Mouse (Mus musculus) kidney, adult 2 months (tissue): ENCODE data around the gene Slc11a2.

Experiments used
- CTCF ChIP-seq: fragments of 200-500 bp; conservative IDR thresholded peaks from 2 replicates; pipeline ENCODE4 v1.5.1; 2011; ENCODE audit warnings: low read depth, mild to moderate bottlenecking, control low read depth, low read length, moderate library complexity, mixed read lengths; ENCODE audit not compliant: insufficient read depth, insufficient read length
- POLR2A ChIP-seq: fragments of 200-500 bp; IDR thresholded peaks from one replicate; pipeline ENCODE4 v1.6.1; 2011; ENCODE audit warnings: low read depth, low read length, control low read depth

DNA sequence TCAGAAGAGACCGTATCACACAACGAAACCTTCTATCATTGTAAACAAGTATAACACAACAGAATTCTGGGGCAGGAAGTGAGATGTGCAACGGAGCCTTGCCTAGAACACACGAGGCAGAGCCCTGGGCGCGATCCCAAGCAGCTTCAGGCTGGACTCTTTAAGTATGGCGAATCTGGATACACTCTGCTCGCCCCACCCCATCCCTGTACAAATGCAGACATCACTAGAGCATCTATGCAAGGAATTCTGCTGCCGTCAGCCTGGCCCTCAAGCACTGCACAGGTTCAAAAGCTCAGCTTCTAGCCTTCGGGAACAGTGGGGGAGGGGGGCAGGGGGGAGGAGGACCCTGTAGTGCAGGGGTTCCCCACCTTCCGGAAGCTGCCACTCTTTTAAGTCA, 31.9 kb downstream of the Slc11a2 start:
- TF ChIP-seq CTCF (no peak), POLR2A (no peak)
